Mouse (Mus musculus) MEL (cell line): ENCODE measurements around the gene Zmpste24. TPM values are rescaled to one million over a fixed set of nuclear protein-coding genes. Genes with fewer than 3 reads are reported as not detected.
A peak's percentile ranks its signal among the peaks of the same experiment; 100 is the strongest.

ENCODE experiments used
- DNase-seq: peaks from one replicate; pipeline ENCODE4 v3.0.0; 2011; ENCODE audit warnings: low read depth, low spot score
- H3K27ac ChIP-seq: 2 replicates; pipeline ENCODE4 v1.5.1; 2012; ENCODE audit warnings: low read depth, mild to moderate bottlenecking, control low read depth, low read length, moderate library complexity; ENCODE audit not compliant: control insufficient read depth
- H3K27me3 ChIP-seq, 2 experiments: fragments of 150-350 bp in 1 of 2; sonication (generic) in 1 of 2; 2 replicates each; pipeline ENCODE4 v1.6.1; 2012; ENCODE audit warnings: low read length in 2 of 2, mild to moderate bottlenecking in 2 of 2, improper control_type of control experiment in 1 of 2, moderate library complexity in 1 of 2; ENCODE audit not compliant: insufficient read depth in 2 of 2, control insufficient read depth in 1 of 2
- H3K36me3 ChIP-seq, 2 experiments: 2 replicates each; pipeline ENCODE4 v1.6.1; 2012 to 2014; ENCODE audit warnings: low read length in 2 of 2, improper control_type of control experiment in 1 of 2, inconsistent platforms in 1 of 2, mild to moderate bottlenecking in 1 of 2; ENCODE audit not compliant: insufficient read depth in 2 of 2, control insufficient read depth in 1 of 2
- H3K4me1 ChIP-seq, 2 experiments: fragments of 150-350 bp in 1 of 2; sonication (generic) in 1 of 2; 2 replicates each; pipeline ENCODE4 v1.6.1; 2012; ENCODE audit warnings: low read length in 2 of 2, improper control_type of control experiment in 1 of 2, mild to moderate bottlenecking in 1 of 2; ENCODE audit not compliant: insufficient read depth in 2 of 2, control insufficient read depth in 1 of 2
- H3K4me3 ChIP-seq, 2 experiments: fragments of 150-350 bp in 1 of 2; sonication (generic) in 1 of 2; 2 replicates each; pipeline ENCODE4 v1.5.1; 2012; ENCODE audit warnings: low read depth in 2 of 2, low read length in 2 of 2, mild to moderate bottlenecking in 2 of 2, moderate library complexity in 2 of 2, control low read depth in 1 of 2, improper control_type of control experiment in 1 of 2; ENCODE audit not compliant: control insufficient read depth in 1 of 2, insufficient read depth in 1 of 2
- H3K79me2 ChIP-seq: 2 replicates; pipeline ENCODE4 v1.6.1; 2012; ENCODE audit warnings: mild to moderate bottlenecking, low read length, moderate library complexity; ENCODE audit not compliant: control insufficient read depth, poor library complexity, insufficient read depth
- H3K9ac ChIP-seq: 2 replicates; pipeline ENCODE4 v1.6.1; 2012; ENCODE audit warnings: low read depth, mild to moderate bottlenecking, control low read depth, low read length, moderate library complexity; ENCODE audit not compliant: control insufficient read depth, poor library complexity, severe bottlenecking
- H3K9me3 ChIP-seq: fragments of 150-350 bp; sonication (generic); replicated peaks from 2 replicates; pipeline ENCODE4 v1.6.1; 2012; ENCODE audit warnings: mild to moderate bottlenecking, low read length, improper control_type of control experiment, moderate library complexity; ENCODE audit not compliant: insufficient read depth
- BHLHE40 ChIP-seq: IDR thresholded peaks from 2 replicates; pipeline ENCODE4 v1.6.1; 2012; ENCODE audit warnings: low read depth, mild to moderate bottlenecking, inconsistent platforms, low read length, improper control_type of control experiment, borderline replicate concordance
- CHD1 ChIP-seq: IDR thresholded peaks from 2 replicates; pipeline ENCODE4 v1.6.1; 2012; ENCODE audit warnings: low read depth, mild to moderate bottlenecking, inconsistent platforms, low read length, improper control_type of control experiment
- CTCF ChIP-seq, 3 experiments: IDR thresholded peaks in 2 of 3; conservative IDR thresholded peaks in 1 of 3; 2 replicates each; pipeline ENCODE4 v1.5.1; 2011 to 2012; ENCODE audit warnings: low read length in 3 of 3, low read depth in 2 of 3, mild to moderate bottlenecking in 2 of 3, improper control_type of control experiment in 1 of 3, inconsistent platforms in 1 of 3, mixed read lengths in 1 of 3, moderate library complexity in 1 of 3; ENCODE audit not compliant: control insufficient read depth in 1 of 3, insufficient read depth in 1 of 3, poor library complexity in 1 of 3, severe bottlenecking in 1 of 3
- ELF1 ChIP-seq: IDR thresholded peaks from 2 replicates; pipeline ENCODE4 v1.6.1; 2014; ENCODE audit warnings: low read depth, mild to moderate bottlenecking, inconsistent platforms, low read length, improper control_type of control experiment, moderate library complexity
- EP300 ChIP-seq, 2 experiments: IDR thresholded peaks; 2 replicates each; pipeline ENCODE4 v1.6.1; 2011; ENCODE audit warnings: improper control_type of control experiment in 2 of 2, low read length in 2 of 2, low read depth in 1 of 2, mild to moderate bottlenecking in 1 of 2
- ETS1 ChIP-seq: IDR thresholded peaks from 2 replicates; pipeline ENCODE4 v1.6.1; 2012; ENCODE audit warnings: low read depth, mild to moderate bottlenecking, inconsistent platforms, low read length, improper control_type of control experiment, moderate library complexity
- GABPA ChIP-seq: IDR thresholded peaks from 2 replicates; pipeline ENCODE4 v1.6.1; 2012; ENCODE audit warnings: low read depth, mild to moderate bottlenecking, inconsistent platforms, low read length, improper control_type of control experiment, moderate library complexity
- GATA1 ChIP-seq: IDR thresholded peaks from 2 replicates; pipeline ENCODE4 v1.6.1; 2011; ENCODE audit warnings: low read depth, low read length, improper control_type of control experiment
- HCFC1 ChIP-seq: IDR thresholded peaks from 2 replicates; pipeline ENCODE4 v1.6.1; 2012; ENCODE audit warnings: low read depth, mild to moderate bottlenecking, inconsistent platforms, low read length, improper control_type of control experiment, moderate library complexity
- JUND ChIP-seq: IDR thresholded peaks from 2 replicates; pipeline ENCODE4 v1.6.1; 2011; ENCODE audit warnings: low read depth, mild to moderate bottlenecking, improper control_type of control experiment, low read length
- KAT2A ChIP-seq: conservative IDR thresholded peaks from 2 replicates; pipeline ENCODE4 v1.6.1; 2012; ENCODE audit warnings: low read depth, low read length, improper control_type of control experiment, inconsistent platforms
- MAFK ChIP-seq: IDR thresholded peaks from 2 replicates; pipeline ENCODE4 v1.6.1; 2011; ENCODE audit warnings: low read depth, mild to moderate bottlenecking, low read length, improper control_type of control experiment, borderline replicate concordance
- MAX ChIP-seq: IDR thresholded peaks from 2 replicates; pipeline ENCODE4 v1.6.1; 2011; ENCODE audit warnings: low read length, improper control_type of control experiment
- MAZ ChIP-seq: IDR thresholded peaks from 2 replicates; pipeline ENCODE4 v1.6.1; 2012; ENCODE audit warnings: low read depth, mild to moderate bottlenecking, inconsistent platforms, low read length, improper control_type of control experiment
- MYB ChIP-seq: IDR thresholded peaks from 2 replicates; pipeline ENCODE4 v1.6.1; 2011; ENCODE audit warnings: mild to moderate bottlenecking, low read depth, low read length, improper control_type of control experiment
- MYC ChIP-seq: IDR thresholded peaks from 2 replicates; pipeline ENCODE4 v1.6.1; 2011; ENCODE audit warnings: low read depth, mild to moderate bottlenecking, low read length, improper control_type of control experiment, moderate library complexity
- NELFE ChIP-seq: IDR thresholded peaks from 2 replicates; pipeline ENCODE4 v1.6.1; 2011; ENCODE audit warnings: low read depth, low read length, improper control_type of control experiment
- NRF1 ChIP-seq: IDR thresholded peaks from 2 replicates; pipeline ENCODE4 v1.6.1; 2014; ENCODE audit warnings: low read depth, mild to moderate bottlenecking, inconsistent platforms, low read length, improper control_type of control experiment, moderate library complexity; ENCODE audit not compliant: poor library complexity, insufficient read depth, severe bottlenecking
- POLR2A ChIP-seq, 2 experiments: IDR thresholded peaks; 2 replicates each; pipeline ENCODE4 v1.6.1; 2011 to 2012; ENCODE audit warnings: low read length in 2 of 2, mild to moderate bottlenecking in 2 of 2, control low read depth in 1 of 2, improper control_type of control experiment in 1 of 2, low read depth in 1 of 2, moderate library complexity in 1 of 2; ENCODE audit not compliant: control insufficient read depth in 1 of 2, insufficient read depth in 1 of 2, poor library complexity in 1 of 2
- POLR2AphosphoS2 ChIP-seq: IDR thresholded peaks from 2 replicates; pipeline ENCODE4 v1.6.1; 2011; ENCODE audit warnings: low read length, improper control_type of control experiment
- RCOR1 ChIP-seq: IDR thresholded peaks from 2 replicates; pipeline ENCODE4 v1.6.1; 2012; ENCODE audit warnings: low read depth, mild to moderate bottlenecking, inconsistent platforms, low read length, improper control_type of control experiment
- SMC3 ChIP-seq: IDR thresholded peaks from 2 replicates; pipeline ENCODE4 v1.6.1; 2011; ENCODE audit warnings: low read depth, low read length, improper control_type of control experiment
- TAL1 ChIP-seq: IDR thresholded peaks from 2 replicates; pipeline ENCODE4 v1.6.1; 2012; ENCODE audit warnings: mild to moderate bottlenecking, inconsistent platforms, low read length, moderate library complexity, mixed read lengths
- TBP ChIP-seq: IDR thresholded peaks from 2 replicates; pipeline ENCODE4 v1.8.0; 2011; ENCODE audit warnings: low read depth, low read length, improper control_type of control experiment
- TCF12 ChIP-seq: IDR thresholded peaks from 2 replicates; pipeline ENCODE4 v1.6.1; 2014; ENCODE audit warnings: low read depth, mild to moderate bottlenecking, inconsistent platforms, low read length, improper control_type of control experiment, moderate library complexity
- UBTF ChIP-seq: IDR thresholded peaks from 2 replicates; pipeline ENCODE4 v1.6.1; 2012; ENCODE audit warnings: low read depth, mild to moderate bottlenecking, inconsistent platforms, low read length, improper control_type of control experiment, moderate library complexity, borderline replicate concordance; ENCODE audit not compliant: insufficient read depth
- USF2 ChIP-seq, 2 experiments: IDR thresholded peaks; 2 replicates each; pipeline ENCODE4 v1.6.1; 2011 to 2012; ENCODE audit warnings: improper control_type of control experiment in 2 of 2, low read length in 2 of 2, borderline replicate concordance in 1 of 2, inconsistent platforms in 1 of 2, low read depth in 1 of 2, mild to moderate bottlenecking in 1 of 2; ENCODE audit not compliant: insufficient read depth in 1 of 2
- ZC3H11A ChIP-seq: IDR thresholded peaks from 2 replicates; pipeline ENCODE4 v1.6.1; 2012; ENCODE audit warnings: low read depth, mild to moderate bottlenecking, inconsistent platforms, low read length, improper control_type of control experiment
- ZKSCAN1 ChIP-seq: IDR thresholded peaks from 2 replicates; pipeline ENCODE4 v1.6.1; 2012; ENCODE audit warnings: low read depth, mild to moderate bottlenecking, inconsistent platforms, low read length, improper control_type of control experiment, moderate library complexity
- ZMIZ1 ChIP-seq: IDR thresholded peaks from 2 replicates; pipeline ENCODE4 v1.6.1; 2012; ENCODE audit warnings: low read depth, mild to moderate bottlenecking, inconsistent platforms, low read length, improper control_type of control experiment, moderate library complexity
- ZNF384 ChIP-seq: IDR thresholded peaks from 2 replicates; pipeline ENCODE4 v1.6.1; 2012; ENCODE audit warnings: low read depth, mild to moderate bottlenecking, inconsistent platforms, low read length, improper control_type of control experiment
- polyA plus RNA-seq, 2 experiments: library from polyadenylated mRNA; stranded (reverse) in 1 of 2; unstranded in 1 of 2; fragments of >175 nt in 1 of 2; fragments of >200 nt in 1 of 2; gene quantifications; 2 replicates each; pipeline versions ENCODE4 v1.2.1 to v1.2.4; 2012; ENCODE audit warnings: low replicate concordance in 2 of 2, low read depth in 1 of 2; ENCODE audit not compliant: insufficient read length in 2 of 2, insufficient read depth in 1 of 2, missing spikeins in 1 of 2
- total RNA-seq: library from RNA; depleted of rRNA; stranded (reverse); fragments of 300-350 nt; gene quantifications from 2 replicates; pipeline ENCODE4 v1.2.3, GENCODE M21; 2012

Zmpste24 gene
- total and polyA plus RNA-seq, 3 experiments: 37.6 to 70.6 (median 44.7) TPM

GRCm38 (mm10) chr4:121016928-121017657, 80.9 kb downstream of the Zmpste24 start, which contains the start of gene Smap2:
TSS of gene Smap2 (minus strand) at chr4:121017247.
- H3K36me3 ChIP-seq: peaks cover 0 to 41% of the 10 kb centered on the region in 2 experiments; a peak in 2 of 4 replicates
- peaks cover 9 to 39% of the 10 kb centered on the region in 2 experiments for H3K4me1 ChIP-seq
- peaks cover 34% of the 10 kb centered on the region for H3K79me2 ChIP-seq
- H3K9ac ChIP-seq: peak within 1 kb of the TSS; percentile 91
- TF ChIP-seq ZMIZ1 (peak; percentile 70; the same call in 1 of the 2 replicates), BHLHE40 (no peak), ZNF384 (no peak), TCF12 (peak; percentile 21; the same call in 1 of the 2 replicates), MAZ (no peak; the same call in 1 of the 2 replicates), MAX (peak; percentile 67), NRF1 (peak; percentile 99), TAL1 (no peak), POLR2A (IDR thresholded peaks at IDR 0.05; ENCODE audit: control insufficient read depth in 1 of 2, insufficient read depth in 1 of 2, low read depth in 1 of 2, low read length in 2 of 2, poor library complexity in 1 of 2) (peak; percentile 49 to 83; a peak in 3 of 4 replicates), MYB (no peak), CHD1 (no peak), JUND (no peak), RCOR1 (no peak), TBP (no peak), USF2 (IDR thresholded peaks at IDR 0.05; ENCODE audit: borderline replicate concordance in 1 of 2, insufficient read depth in 1 of 2, low read depth in 1 of 2, low read length in 2 of 2) (no peak), GABPA (no peak), ZKSCAN1 (no peak), UBTF (no peak), HCFC1 (peak; percentile 69), MYC (no peak), GATA1 (no peak), CTCF (IDR thresholded peaks at IDR 0.05 in 2 of 3, conservative IDR thresholded peaks at IDR 0.05 in 1 of 3; ENCODE audit: control insufficient read depth in 1 of 3, insufficient read depth in 1 of 3, low read depth in 2 of 3, low read length in 3 of 3, poor library complexity in 1 of 3, severe bottlenecking in 1 of 3) (peak; percentile 52 to 77 (median 57)), ELF1 (peak; percentile 86), POLR2AphosphoS2 (peak; percentile 65; the same call in 1 of the 2 replicates), MAFK (no peak), KAT2A (no peak), ZC3H11A (no peak), EP300 (IDR thresholded peaks at IDR 0.05; ENCODE audit: low read depth in 1 of 2, low read length in 2 of 2) (no peak), NELFE (peak; percentile 79), SMC3 (no peak), ETS1 (no peak)
- H3K9me3 ChIP-seq: no peaks in the 10 kb centered on the region
- peak within 1 kb of the TSS; percentile 83 for H3K27ac ChIP-seq
- no peaks in the 10 kb centered on the region for H3K27me3 ChIP-seq
- H3K4me3 ChIP-seq: peak within 1 kb of the TSS; percentile 80 to 94
- peak; percentile 97 for DNase-seq
